Mouse (Mus musculus) lung, postnatal 0 days (tissue): ENCODE measurements around the gene Olfr688. TPM values are rescaled to one million over a fixed set of nuclear protein-coding genes. Genes with fewer than 3 reads are reported as not detected.

Source experiments
- ATAC-seq: fragments of 200-750 bp; cut with Nextera tagmentation; 2 replicates; pipeline ENCODE4 v1.8.0; 2017; ENCODE audit warnings: moderate library complexity
- DNase-seq: peaks from one replicate; pipeline ENCODE4 v3.0.0-alpha.2; 2016; ENCODE audit warnings: low spot score
- H3K27ac ChIP-seq: fragments of 300-500 bp; sonication (generic); 2 replicates; pipeline ENCODE4 v1.5.1; 2014; ENCODE audit warnings: antibody characterized with exemption, mild to moderate bottlenecking, low read length, mixed read lengths
- H3K27me3 ChIP-seq: fragments of 300-500 bp; sonication (generic); replicated peaks from 2 replicates; pipeline ENCODE4 v1.6.1; 2014; ENCODE audit warnings: low read length, mixed read lengths; ENCODE audit not compliant: insufficient read depth
- H3K36me3 ChIP-seq: fragments of 300-500 bp; sonication (generic); 2 replicates; pipeline ENCODE4 v1.6.1; 2014; ENCODE audit warnings: low read length, mixed read lengths; ENCODE audit not compliant: insufficient read depth
- H3K4me1 ChIP-seq: fragments of 300-500 bp; sonication (generic); 2 replicates; pipeline ENCODE4 v1.6.1; 2014; ENCODE audit warnings: antibody characterized with exemption, low read depth, low read length, mixed read lengths; ENCODE audit not compliant: insufficient read depth
- H3K4me2 ChIP-seq: fragments of 300-500 bp; sonication (generic); replicated peaks from 2 replicates; pipeline ENCODE4 v1.6.1; 2014; ENCODE audit warnings: low read depth, mild to moderate bottlenecking, low read length, moderate library complexity, mixed read lengths
- H3K4me3 ChIP-seq: fragments of 300-500 bp; sonication (generic); 2 replicates; pipeline ENCODE4 v1.5.1; 2014; ENCODE audit warnings: low read depth, low read length
- H3K9ac ChIP-seq: fragments of 300-500 bp; sonication (generic); replicated peaks from 2 replicates; pipeline ENCODE4 v1.6.1; 2014; ENCODE audit warnings: low read depth, mild to moderate bottlenecking
- H3K9me3 ChIP-seq: fragments of 300-500 bp; sonication (generic); 2 replicates; pipeline ENCODE4 v1.6.1; 2016; ENCODE audit warnings: low read length, mixed read lengths
- CTCF ChIP-seq: IDR thresholded peaks from 2 replicates; pipeline ENCODE4 v1.5.1; 2016; ENCODE audit warnings: antibody characterized with exemption, mild to moderate bottlenecking
- EP300 ChIP-seq: IDR thresholded peaks from 2 replicates; pipeline ENCODE4 v1.6.1; 2016; ENCODE audit warnings: antibody characterized with exemption, mild to moderate bottlenecking, control low read depth
- WGBS: fragments of 180-500 bp; shearing (Covaris S2); extraction: QIAGEN DNeasy Blood & Tissue Kit; methylation state at CpG from one replicate; pipeline ENCODE4 v1.1.7; 2014; 5-methylcytosine and 5-hydroxymethylcytosine counted together
- polyA plus RNA-seq: library from polyadenylated mRNA; unstranded; fragments of >200 nt; fragmentation: Nextera tagmentation; extraction: Ambion mirVana; gene quantifications from 2 replicates; pipeline ENCODE4 v1.2.1, GENCODE M21; 2015

The Olfr688 gene
- polyA plus RNA-seq, 1 experiment from 2014 or later, result not detected

GRCm38 (mm10) chr7:105325302-105325701, 37.4 kb downstream of the Olfr688 start:
- Histone ChIP-seq H3K9me3 (no peaks in the 10 kb centered on the region), H3K9ac (no peak overlapping the region), H3K4me2 (no peak overlapping the region), H3K27ac (no peak overlapping the region), H3K36me3 (no peaks in the 10 kb centered on the region), H3K27me3 (no peaks in the 10 kb centered on the region), H3K4me3 (no peak overlapping the region), H3K4me1 (no peaks in the 10 kb centered on the region)
- 61% methylated on average over 2 of the region's 2 CpGs for WGBS
- TF ChIP-seq CTCF (no peak), EP300 (no peak)
- no peak for ATAC-seq
- no peak for DNase-seq

GRCm38 (mm10) chr7:105334004-105334403, 46.1 kb downstream of the Olfr688 start, which contains the start of gene Olfr690:
Olfr690 (minus strand) TSS chr7:105334104.
- no peak for DNase-seq
- Histone ChIP-seq H3K4me2 (no peak within 1 kb of the TSS), H3K27me3 (no peaks in the 10 kb centered on the region), H3K27ac (no peak within 1 kb of the TSS), H3K36me3 (no peaks in the 10 kb centered on the region), H3K4me3 (no peak within 1 kb of the TSS), H3K9ac (no peak within 1 kb of the TSS), H3K9me3 (no peaks in the 10 kb centered on the region), H3K4me1 (no peaks in the 10 kb centered on the region)
- no peak for ATAC-seq
- WGBS, result 87% methylated on average over 1 of the region's 1 CpGs
- TF ChIP-seq EP300 (no peak), CTCF (no peak)

Other genes starting within 250 kb of the Olfr688 start
- gene Olfr677, start 236.7 kb upstream of the Olfr688 start, polyA plus RNA-seq, result not detected in 2 replicates
- not detected in 2 replicates for gene Olfr678, start 223.6 kb upstream of the Olfr688 start, polyA plus RNA-seq
- not detected in 2 replicates for gene Olfr679, start 206.9 kb upstream of the Olfr688 start, polyA plus RNA-seq
- gene Olfr680-ps1, start 195.3 kb upstream of the Olfr688 start, polyA plus RNA-seq, result not detected in 2 replicates
- gene Olfr681, start 171.3 kb upstream of the Olfr688 start, polyA plus RNA-seq, result not detected in 2 replicates
- gene Olfr683, start 141.1 kb upstream of the Olfr688 start, polyA plus RNA-seq, result not detected in 2 replicates
- gene Olfr684, start 124.4 kb upstream of the Olfr688 start, polyA plus RNA-seq, result not detected in 2 replicates
- not detected in 2 replicates for gene Olfr685, start 102.1 kb upstream of the Olfr688 start, polyA plus RNA-seq
- not detected in 2 replicates for gene Olfr686, start 80.6 kb upstream of the Olfr688 start, polyA plus RNA-seq
- gene Olfr689, start 23.1 kb downstream of the Olfr688 start, polyA plus RNA-seq, result not detected in 2 replicates
- gene Olfr690, start 46.0 kb downstream of the Olfr688 start, polyA plus RNA-seq, result not detected in 2 replicates
- gene Olfr691, start 54.2 kb downstream of the Olfr688 start, polyA plus RNA-seq, result not detected in 2 replicates
- not detected in 2 replicates for gene Olfr692, start 80.1 kb downstream of the Olfr688 start, polyA plus RNA-seq
- not detected in 2 replicates for gene Gm5901, start 86.9 kb downstream of the Olfr688 start, polyA plus RNA-seq
- 25.1 and 26.0 TPM in 2 replicates for gene Fam160a2, start 112.0 kb downstream of the Olfr688 start, polyA plus RNA-seq
- gene Cnga4, start 116.5 kb downstream of the Olfr688 start, polyA plus RNA-seq, result 0.11 TPM in 1 of 2 replicates, not detected in the other
- 0.06 and 0.12 TPM in 2 replicates for gene Cckbr, start 137.6 kb downstream of the Olfr688 start, polyA plus RNA-seq
- 162 and 168 TPM in 2 replicates for gene Cavin3, start 194.2 kb downstream of the Olfr688 start, polyA plus RNA-seq